Mouse (Mus musculus) CH12.LX (cell line): Measurements from ENCODE around the gene Zfp507. TPM values are rescaled to one million over a fixed set of nuclear protein-coding genes. Genes with fewer than 3 reads are reported as not detected.

Experiments
- DNase-seq: peaks from one replicate; pipeline ENCODE4 v3.0.0-alpha.2; 2013; ENCODE audit errors: extremely low read depth
- H3K27ac ChIP-seq: 2 replicates; pipeline ENCODE4 v1.5.1; 2012; ENCODE audit warnings: low read depth, mild to moderate bottlenecking, control low read depth, moderate library complexity; ENCODE audit not compliant: insufficient read depth
- H3K27me3 ChIP-seq: replicated peaks from 2 replicates; pipeline ENCODE3; 2012; ENCODE audit warnings: inconsistent platforms
- H3K36me3 ChIP-seq, 2 experiments: replicated peaks in 1 of 2; 2 replicates each; pipeline versions ENCODE3 to v1.6.1; 2012; ENCODE audit warnings: inconsistent platforms in 1 of 2, low read length in 1 of 2, mild to moderate bottlenecking in 1 of 2, mixed read lengths in 1 of 2, moderate library complexity in 1 of 2; ENCODE audit not compliant: control insufficient read depth in 1 of 2, insufficient read depth in 1 of 2
- H3K4me1 ChIP-seq, 2 experiments: 2 replicates each; pipeline ENCODE4 v1.6.1; 2012; ENCODE audit warnings: inconsistent platforms in 1 of 2, moderate library complexity in 1 of 2; ENCODE audit not compliant: insufficient read depth in 2 of 2, control insufficient read depth in 1 of 2
- H3K4me2 ChIP-seq: 2 replicates; pipeline ENCODE4 v1.6.1; 2012; ENCODE audit warnings: low read depth, mild to moderate bottlenecking, control low read depth; ENCODE audit not compliant: poor library complexity, insufficient read depth, severe bottlenecking
- H3K4me3 ChIP-seq, 3 experiments: fragments of 150-350 bp in 1 of 3; sonication (generic) in 1 of 3; replicated peaks in 1 of 3; 2 replicates each; pipeline versions ENCODE3 to v1.5.1; 2011 to 2012; ENCODE audit warnings: low read depth in 2 of 3, low read length in 2 of 3, mild to moderate bottlenecking in 2 of 3, moderate library complexity in 2 of 3, control low read depth in 1 of 3, improper control_type of control experiment in 1 of 3, inconsistent platforms in 1 of 3, mixed read lengths in 1 of 3; ENCODE audit not compliant: poor library complexity in 1 of 3
- H3K79me2 ChIP-seq: replicated peaks from 2 replicates; pipeline ENCODE4 v1.6.1; 2012; ENCODE audit warnings: mild to moderate bottlenecking, moderate library complexity; ENCODE audit not compliant: control insufficient read depth, poor library complexity, insufficient read depth, severe bottlenecking; ENCODE audit errors: extremely low read depth
- H3K9ac ChIP-seq: 2 replicates; pipeline ENCODE4 v1.6.1; 2012; ENCODE audit warnings: low read depth, mild to moderate bottlenecking, control low read depth, moderate library complexity; ENCODE audit not compliant: insufficient read depth
- H3K9me3 ChIP-seq: replicated peaks from 2 replicates; pipeline ENCODE3; 2012; ENCODE audit warnings: low read length, inconsistent platforms, mixed read lengths
- BHLHE40 ChIP-seq: IDR thresholded peaks from 2 replicates; pipeline ENCODE4 v1.6.1; 2011; ENCODE audit warnings: mild to moderate bottlenecking, low read depth, low read length, improper control_type of control experiment
- CHD1 ChIP-seq: IDR thresholded peaks from 2 replicates; pipeline ENCODE4 v1.6.1; 2012; ENCODE audit warnings: low read depth, low read length, improper control_type of control experiment, inconsistent platforms
- CHD2 ChIP-seq: IDR thresholded peaks from 2 replicates; pipeline ENCODE4 v1.6.1; 2011; ENCODE audit warnings: low read length, improper control_type of control experiment
- CTCF ChIP-seq, 2 experiments: IDR thresholded peaks in 1 of 2; conservative IDR thresholded peaks in 1 of 2; 2 replicates each; pipeline ENCODE4 v1.5.1; 2011 to 2012; ENCODE audit warnings: low read depth in 2 of 2, low read length in 2 of 2, improper control_type of control experiment in 1 of 2, inconsistent platforms in 1 of 2, mild to moderate bottlenecking in 1 of 2, moderate library complexity in 1 of 2
- E2F4 ChIP-seq: IDR thresholded peaks from 2 replicates; pipeline ENCODE4 v1.6.1; 2011; ENCODE audit warnings: low read depth, low read length, improper control_type of control experiment; ENCODE audit not compliant: insufficient replicate concordance
- ELF1 ChIP-seq: IDR thresholded peaks from 2 replicates; pipeline ENCODE4 v1.6.1; 2014; ENCODE audit warnings: low read depth, mild to moderate bottlenecking, inconsistent platforms, low read length, improper control_type of control experiment
- EP300 ChIP-seq: IDR thresholded peaks from 2 replicates; pipeline ENCODE4 v1.6.1; 2011; ENCODE audit warnings: low read length, improper control_type of control experiment
- ETS1 ChIP-seq: conservative IDR thresholded peaks from 2 replicates; pipeline ENCODE4 v1.6.1; 2012; ENCODE audit warnings: low read depth, mild to moderate bottlenecking, inconsistent platforms, low read length, improper control_type of control experiment, moderate library complexity
- GABPA ChIP-seq: IDR thresholded peaks from 2 replicates; pipeline ENCODE4 v1.6.1; 2012; ENCODE audit warnings: low read depth, low read length, improper control_type of control experiment, inconsistent platforms; ENCODE audit not compliant: insufficient replicate concordance
- HCFC1 ChIP-seq: IDR thresholded peaks from 2 replicates; pipeline ENCODE4 v1.6.1; 2012; ENCODE audit warnings: low read depth, mild to moderate bottlenecking, inconsistent platforms, low read length, improper control_type of control experiment
- IRF4 ChIP-seq: IDR thresholded peaks from 2 replicates; pipeline ENCODE4 v1.6.1; 2014; ENCODE audit warnings: low read depth, mild to moderate bottlenecking, inconsistent platforms, low read length, improper control_type of control experiment
- JUN ChIP-seq: IDR thresholded peaks from 2 replicates; pipeline ENCODE4 v1.6.1; 2011; ENCODE audit warnings: low read depth, mild to moderate bottlenecking, low read length, improper control_type of control experiment, moderate library complexity; ENCODE audit not compliant: insufficient read depth
- JUND ChIP-seq: conservative IDR thresholded peaks from 2 replicates; pipeline ENCODE4 v1.6.1; 2011; ENCODE audit warnings: low read depth, low read length, improper control_type of control experiment
- KAT2A ChIP-seq: IDR thresholded peaks from 2 replicates; pipeline ENCODE4 v1.6.1; 2012; ENCODE audit warnings: low read length, improper control_type of control experiment, inconsistent platforms; ENCODE audit not compliant: insufficient replicate concordance
- MAFK ChIP-seq: IDR thresholded peaks from 2 replicates; pipeline ENCODE4 v1.6.1; 2011; ENCODE audit warnings: low read length, improper control_type of control experiment; ENCODE audit not compliant: insufficient replicate concordance
- MAX ChIP-seq: IDR thresholded peaks from 2 replicates; pipeline ENCODE4 v1.6.1; 2011; ENCODE audit warnings: low read length, improper control_type of control experiment
- MAZ ChIP-seq: IDR thresholded peaks from 2 replicates; pipeline ENCODE4 v1.6.1; 2012; ENCODE audit warnings: low read depth, mild to moderate bottlenecking, inconsistent platforms, low read length, improper control_type of control experiment, moderate library complexity
- MEF2A ChIP-seq: IDR thresholded peaks from 2 replicates; pipeline ENCODE4 v1.6.1; 2014; ENCODE audit warnings: low read depth, mild to moderate bottlenecking, inconsistent platforms, low read length, improper control_type of control experiment, borderline replicate concordance
- MXI1 ChIP-seq: IDR thresholded peaks from 2 replicates; pipeline ENCODE4 v1.6.1; 2011; ENCODE audit warnings: mild to moderate bottlenecking, low read depth, low read length, improper control_type of control experiment
- MYC ChIP-seq: IDR thresholded peaks from 2 replicates; pipeline ENCODE4 v1.6.1; 2011; ENCODE audit warnings: low read depth, mild to moderate bottlenecking, improper control_type of control experiment, low read length
- NELFE ChIP-seq: IDR thresholded peaks from 2 replicates; pipeline ENCODE4 v1.6.1; 2011; ENCODE audit warnings: low read depth, low read length, improper control_type of control experiment
- NRF1 ChIP-seq: IDR thresholded peaks from 2 replicates; pipeline ENCODE4 v1.6.1; 2014; ENCODE audit warnings: low read depth, mild to moderate bottlenecking, inconsistent platforms, low read length, improper control_type of control experiment, moderate library complexity
- PAX5 ChIP-seq: IDR thresholded peaks from 2 replicates; pipeline ENCODE4 v1.6.1; 2012; ENCODE audit warnings: low read length, inconsistent platforms, mixed read lengths
- POLR2A ChIP-seq: IDR thresholded peaks from 2 replicates; pipeline ENCODE4 v1.6.1; 2011; ENCODE audit warnings: low read depth, mild to moderate bottlenecking, improper control_type of control experiment, low read length
- POLR2AphosphoS2 ChIP-seq: IDR thresholded peaks from 2 replicates; pipeline ENCODE4 v1.6.1; 2011; ENCODE audit warnings: low read depth, low read length, improper control_type of control experiment
- RAD21 ChIP-seq: IDR thresholded peaks from 2 replicates; pipeline ENCODE4 v1.6.1; 2011; ENCODE audit warnings: low read depth, mild to moderate bottlenecking, low read length, improper control_type of control experiment, moderate library complexity
- RCOR1 ChIP-seq: conservative IDR thresholded peaks from 2 replicates; pipeline ENCODE4 v1.6.1; 2012; ENCODE audit warnings: low read depth, mild to moderate bottlenecking, inconsistent platforms, low read length, improper control_type of control experiment
- SIN3A ChIP-seq: IDR thresholded peaks from 2 replicates; pipeline ENCODE4 v1.6.1; 2012; ENCODE audit warnings: low read length, improper control_type of control experiment, inconsistent platforms
- SMC3 ChIP-seq: IDR thresholded peaks from 2 replicates; pipeline ENCODE4 v1.6.1; 2011; ENCODE audit warnings: low read depth, low read length, improper control_type of control experiment
- TBP ChIP-seq: conservative IDR thresholded peaks from 2 replicates; pipeline ENCODE4 v1.6.1; 2011; ENCODE audit warnings: low read depth, low read length, improper control_type of control experiment
- TCF12 ChIP-seq: IDR thresholded peaks from 2 replicates; pipeline ENCODE4 v1.6.1; 2014; ENCODE audit warnings: low read depth, mild to moderate bottlenecking, inconsistent platforms, low read length, improper control_type of control experiment
- UBTF ChIP-seq: IDR thresholded peaks from 2 replicates; pipeline ENCODE4 v1.6.1; 2012; ENCODE audit warnings: low read depth, mild to moderate bottlenecking, inconsistent platforms, low read length, improper control_type of control experiment, moderate library complexity
- USF1 ChIP-seq: IDR thresholded peaks from 2 replicates; pipeline ENCODE4 v1.6.1; 2014; ENCODE audit warnings: low read depth, mild to moderate bottlenecking, inconsistent platforms, low read length, improper control_type of control experiment
- USF2 ChIP-seq: conservative IDR thresholded peaks from 2 replicates; pipeline ENCODE4 v1.6.1; 2011; ENCODE audit warnings: low read depth, low read length, improper control_type of control experiment
- ZC3H11A ChIP-seq: IDR thresholded peaks from 2 replicates; pipeline ENCODE4 v1.6.1; 2012; ENCODE audit warnings: low read depth, mild to moderate bottlenecking, inconsistent platforms, low read length, improper control_type of control experiment
- ZKSCAN1 ChIP-seq: IDR thresholded peaks from 2 replicates; pipeline ENCODE4 v1.6.1; 2012; ENCODE audit warnings: low read depth, inconsistent platforms, low read length, improper control_type of control experiment, borderline replicate concordance
- ZMIZ1 ChIP-seq: IDR thresholded peaks from 2 replicates; pipeline ENCODE4 v1.6.1; 2012; ENCODE audit warnings: low read depth, mild to moderate bottlenecking, inconsistent platforms, low read length, improper control_type of control experiment
- ZNF384 ChIP-seq: IDR thresholded peaks from 2 replicates; pipeline ENCODE4 v1.6.1; 2012; ENCODE audit warnings: low read depth, low read length, improper control_type of control experiment, inconsistent platforms
- dilution Hi-C: fragments of 300-500 bp; cut with MboI; formaldehyde crosslinking; loops from 2 replicates; pipeline ENCODE4 v1.14.3; 2020; ENCODE audit warnings: low sequenced_read_pairs; ENCODE audit not compliant: extremely low pct_unique_long_range_greater_than_20kb, extremely low pct_ligation_motif_present
- in situ Hi-C: fragments of 300-500 bp; cut with MboI; formaldehyde crosslinking; loops from 3 replicates; pipeline ENCODE4 v1.14.3; 2019; ENCODE audit warnings: low sequenced_read_pairs, low pct_ligation_motif_present, low pct_unique_long_range_greater_than_20kb, mixed read lengths
- polyA plus RNA-seq: library from polyadenylated mRNA; unstranded; fragments of >175 nt; gene quantifications from 2 replicates; pipeline ENCODE4 v1.2.1, GENCODE M21; 2012; ENCODE audit warnings: low read depth; ENCODE audit not compliant: insufficient read length
- total RNA-seq, 2 experiments: library from RNA; depleted of rRNA; stranded (reverse); fragments of 300-350 nt in 1 of 2; fragments of >200 nt in 1 of 2; gene quantifications; 2 replicates each; pipeline ENCODE4 v1.2.3; 2012 to 2014

Zfp507 gene
- total RNA-seq (2012; rRNA removed) (19.5 and 20.1 TPM in 2 replicates), total RNA-seq (2014; rRNA removed) (9.2 and 10.4 TPM in 2 replicates), polyA plus RNA-seq (17.9 and 19.8 TPM in 2 replicates)

GRCm38 (mm10) chr7:35802906-35803595 is at the start of gene Zfp507:
TSS of gene Zfp507 (minus strand) at chr7:35803003.
- peaks cover 23% of the 10 kb centered on the region for H3K79me2 ChIP-seq
- peak within 1 kb of the TSS; percentile 64 for H3K27ac ChIP-seq
- peak; percentile 84 for DNase-seq
- H3K36me3 ChIP-seq = peaks cover 23 to 31% of the 10 kb centered on the region in 2 experiments
- no peaks in the 10 kb centered on the region for H3K27me3 ChIP-seq
- in situ Hi-C loops = no loop called here
- peak within 1 kb of the TSS; percentile 10; the same call in 1 of the 2 replicates for H3K4me2 ChIP-seq
- peak within 1 kb of the TSS; percentile 97 for H3K9ac ChIP-seq
- peak; percentile 97 for TF ChIP-seq USF1
- peak; percentile 93 for TF ChIP-seq USF2
- TF ChIP-seq JUN = no peak
- TF ChIP-seq RAD21 = no peak
- no peak for TF ChIP-seq JUND
- 0 out of 2 replicates have a peak, but pooled peaks have one; percentile 8 for TF ChIP-seq MEF2A
- TF ChIP-seq NRF1 = peak; percentile 60
- TF ChIP-seq KAT2A = peak; percentile 44; the same call in 1 of the 2 replicates
- TF ChIP-seq ZMIZ1 = no peak
- TF ChIP-seq MAFK = no peak
- TF ChIP-seq TBP = 0 out of 2 replicates have a peak, but pooled peaks have one; percentile 44
- peak; percentile 90 for TF ChIP-seq MAX
- no peak for TF ChIP-seq CHD1
- TF ChIP-seq TCF12 = peak; percentile 75
- TF ChIP-seq ZC3H11A = no peak
- no peak for TF ChIP-seq GABPA
- TF ChIP-seq NELFE = peak; percentile 52
- peak; percentile 76 for TF ChIP-seq HCFC1
- no peak for TF ChIP-seq ETS1
- TF ChIP-seq BHLHE40 = peak; percentile 98
- peak; percentile 61 for TF ChIP-seq SIN3A
- no peak for TF ChIP-seq PAX5
- no peak for TF ChIP-seq CHD2
- peak; percentile 68 for TF ChIP-seq POLR2A
- TF ChIP-seq CTCF (conservative IDR thresholded peaks at IDR 0.05 in 1 of 2, IDR thresholded peaks at IDR 0.05 in 1 of 2; ENCODE audit: low read depth in 2 of 2, low read length in 2 of 2) = no peak
- no peak for TF ChIP-seq SMC3
- TF ChIP-seq EP300 = no peak
- TF ChIP-seq MAZ = no peak
- peak; percentile 47; the same call in 1 of the 2 replicates for TF ChIP-seq POLR2AphosphoS2
- TF ChIP-seq MXI1 = no peak; the same call in none of the 2 replicates
- no peak for TF ChIP-seq UBTF
- TF ChIP-seq ELF1 = no peak
- no peak for TF ChIP-seq IRF4
- no peak for TF ChIP-seq ZKSCAN1
- TF ChIP-seq E2F4 = no peak
- peak; percentile 79 for TF ChIP-seq ZNF384
- TF ChIP-seq MYC = 0 out of 2 replicates have a peak, but pooled peaks have one; percentile 44
- TF ChIP-seq RCOR1 = no peak
- H3K4me3 ChIP-seq = peak within 1 kb of the TSS; percentile 76 to 96 (median 91)
- H3K4me1 ChIP-seq = peaks cover 6 to 23% of the 10 kb centered on the region in 2 experiments
- H3K9me3 ChIP-seq = no peaks in the 10 kb centered on the region
- dilution Hi-C loops = no loop called here
